Mouse (Mus musculus): ENCODE results near the gene D5Ertd579e. TPM values are rescaled to one million over a fixed set of nuclear protein-coding genes. Genes with fewer than 3 reads are reported as not detected.

The D5Ertd579e gene
- polyA plus RNA-seq, 1 experiment = 1.6 TPM

DNA sequence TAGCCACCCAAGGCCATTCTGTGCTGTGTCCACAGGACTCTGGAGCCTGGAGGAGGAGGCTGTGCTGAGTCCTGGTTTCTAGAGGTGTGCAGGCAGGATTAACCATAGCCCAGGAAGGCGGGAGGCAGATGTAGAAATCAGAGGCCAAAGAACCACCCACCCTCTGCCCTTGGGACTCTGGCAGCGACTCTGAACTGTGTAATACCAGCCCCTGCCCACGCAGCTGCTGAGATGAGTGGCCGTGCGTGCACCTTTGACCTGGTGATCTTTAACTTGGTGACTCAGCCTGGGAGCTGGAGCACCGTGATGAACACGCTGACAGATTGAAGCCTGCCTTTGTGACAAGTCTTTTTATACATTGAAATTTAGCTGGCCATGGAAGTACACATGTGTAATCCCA lies 28.4 kb upstream of the D5Ertd579e start:
- no peak overlapping the region for H3K4me3 ChIP-seq (replicated peaks)
- peaks cover 9% of the 10 kb centered on the region for H3K36me3 ChIP-seq (ENCODE audit: control insufficient read depth)
- no peaks in the 10 kb centered on the region for H3K9me3 ChIP-seq (ENCODE audit: control insufficient read depth, low read length)
- peaks cover 23% of the 10 kb centered on the region for H3K27me3 ChIP-seq (ENCODE audit: control insufficient read depth)
- TF ChIP-seq GATA1 (IDR thresholded peaks at IDR 0.05; ENCODE audit: low read length) = no peak
- TF ChIP-seq TAL1 (IDR thresholded peaks at IDR 0.05; ENCODE audit: low read length) = no peak
- H3K4me1 ChIP-seq (ENCODE audit: control insufficient read depth) = peaks cover 85% of the 10 kb centered on the region

GRCm38 (mm10) chr5:36723356-36723755 lies 27.5 kb upstream of the D5Ertd579e start:
- Histone ChIP-seq H3K4me1 (ENCODE audit: control insufficient read depth) (peaks cover 85% of the 10 kb centered on the region), H3K9me3 (ENCODE audit: control insufficient read depth, low read length) (no peaks in the 10 kb centered on the region), H3K36me3 (ENCODE audit: control insufficient read depth) (peaks cover 12% of the 10 kb centered on the region), H3K4me3 (replicated peaks) (peak overlapping the region; percentile 41), H3K27me3 (ENCODE audit: control insufficient read depth) (peaks cover 23% of the 10 kb centered on the region)
- no peak for TF ChIP-seq TAL1 (IDR thresholded peaks at IDR 0.05; ENCODE audit: low read length)
- TF ChIP-seq GATA1 (IDR thresholded peaks at IDR 0.05; ENCODE audit: low read length) = no peak

DNA sequence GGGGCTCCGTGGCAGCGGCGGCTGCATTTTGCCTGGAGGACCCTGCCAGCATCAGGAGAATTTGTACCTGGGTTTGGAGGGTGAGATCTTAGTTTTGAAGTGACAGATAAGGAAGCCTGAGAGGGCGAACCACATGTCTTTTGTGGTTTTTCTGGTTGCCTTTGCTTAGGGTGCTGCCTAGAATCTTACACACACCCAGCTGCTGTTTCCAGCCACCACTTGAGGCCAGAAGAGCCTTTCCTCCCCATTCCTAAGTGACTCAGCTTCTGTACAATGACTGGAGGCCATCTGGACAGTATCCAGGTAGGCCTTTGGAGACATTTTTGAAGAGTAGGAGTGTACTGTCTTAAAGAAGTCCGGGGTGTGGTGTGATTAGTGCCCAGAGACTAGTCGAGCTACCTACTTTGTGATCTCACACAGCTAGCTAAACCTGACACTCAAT lies 26.6 kb upstream of the D5Ertd579e start:
- peak overlapping the region; percentile 41 for H3K4me3 ChIP-seq (replicated peaks)
- peaks cover 11% of the 10 kb centered on the region for H3K36me3 ChIP-seq (ENCODE audit: control insufficient read depth)
- H3K4me1 ChIP-seq (ENCODE audit: control insufficient read depth) = peaks cover 85% of the 10 kb centered on the region
- H3K27me3 ChIP-seq (ENCODE audit: control insufficient read depth) = peaks cover 27% of the 10 kb centered on the region
- TF ChIP-seq TAL1 (IDR thresholded peaks at IDR 0.05; ENCODE audit: low read length) (no peak), GATA1 (IDR thresholded peaks at IDR 0.05; ENCODE audit: low read length) (no peak)
- no peaks in the 10 kb centered on the region for H3K9me3 ChIP-seq (ENCODE audit: control insufficient read depth, low read length)

GRCm38 (mm10) chr5:36720710-36721375 lies 25.0 kb upstream of the D5Ertd579e start:
- TF ChIP-seq GATA1 (IDR thresholded peaks at IDR 0.05; ENCODE audit: low read length) = peak; percentile 69
- peak; percentile 87 for TF ChIP-seq TAL1 (IDR thresholded peaks at IDR 0.05; ENCODE audit: low read length)
- Histone ChIP-seq H3K4me3 (replicated peaks) (peak overlapping the region; percentile 58), H3K36me3 (ENCODE audit: control insufficient read depth) (peaks cover 9% of the 10 kb centered on the region), H3K4me1 (ENCODE audit: control insufficient read depth) (peaks cover 83% of the 10 kb centered on the region), H3K9me3 (ENCODE audit: control insufficient read depth, low read length) (no peaks in the 10 kb centered on the region), H3K27me3 (ENCODE audit: control insufficient read depth) (peaks cover 33% of the 10 kb centered on the region)

DNA sequence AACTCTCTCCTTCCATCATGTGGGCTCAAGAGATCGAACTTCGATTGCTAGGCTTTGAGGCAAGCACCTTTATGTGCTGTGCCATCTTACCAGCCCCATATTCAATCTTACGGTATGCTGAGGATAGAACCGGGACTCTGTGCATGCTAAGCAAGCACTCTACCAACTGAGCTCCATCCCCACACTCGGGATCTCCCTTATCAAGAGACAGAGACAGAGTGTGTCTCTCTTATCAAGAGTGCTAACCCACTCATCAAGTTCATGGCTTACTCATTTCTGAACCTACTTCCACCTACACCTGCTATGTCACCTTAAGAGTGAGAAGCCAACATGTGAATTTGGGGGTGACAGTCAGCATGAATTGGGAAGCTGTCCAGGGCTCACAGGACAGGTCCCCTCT lies 24.4 kb upstream of the D5Ertd579e start:
- TF ChIP-seq TAL1 (IDR thresholded peaks at IDR 0.05; ENCODE audit: low read length) (no peak), GATA1 (IDR thresholded peaks at IDR 0.05; ENCODE audit: low read length) (peak; percentile 21; the same call in 1 of the 2 replicates)
- Histone ChIP-seq H3K27me3 (ENCODE audit: control insufficient read depth) (peaks cover 32% of the 10 kb centered on the region), H3K4me3 (replicated peaks) (peak overlapping the region; percentile 58), H3K36me3 (ENCODE audit: control insufficient read depth) (peaks cover 9% of the 10 kb centered on the region), H3K9me3 (ENCODE audit: control insufficient read depth, low read length) (no peaks in the 10 kb centered on the region), H3K4me1 (ENCODE audit: control insufficient read depth) (peaks cover 89% of the 10 kb centered on the region)

DNA sequence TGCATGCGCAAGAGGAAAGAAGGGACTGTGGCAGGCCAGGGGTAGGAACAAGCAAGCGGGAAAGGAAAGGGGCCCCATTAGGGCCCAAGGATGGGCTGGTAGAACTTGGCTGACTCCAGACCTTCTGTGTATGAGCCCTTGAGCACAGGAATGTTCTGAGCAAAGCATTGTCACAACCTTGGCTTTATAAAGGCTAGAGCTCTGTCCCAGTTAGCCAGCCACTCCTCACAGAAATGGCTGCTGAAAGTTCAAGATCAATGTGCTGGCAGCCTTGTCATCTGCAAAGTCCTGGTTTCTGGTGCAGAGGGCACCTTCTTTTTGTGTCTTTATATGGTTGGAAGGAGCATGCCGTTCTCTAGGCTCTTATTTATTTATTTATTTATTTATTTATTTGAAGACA lies 23.8 kb upstream of the D5Ertd579e start:
- H3K4me1 ChIP-seq (ENCODE audit: control insufficient read depth) = peaks cover 95% of the 10 kb centered on the region
- H3K27me3 ChIP-seq (ENCODE audit: control insufficient read depth) = peaks cover 32% of the 10 kb centered on the region

DNA sequence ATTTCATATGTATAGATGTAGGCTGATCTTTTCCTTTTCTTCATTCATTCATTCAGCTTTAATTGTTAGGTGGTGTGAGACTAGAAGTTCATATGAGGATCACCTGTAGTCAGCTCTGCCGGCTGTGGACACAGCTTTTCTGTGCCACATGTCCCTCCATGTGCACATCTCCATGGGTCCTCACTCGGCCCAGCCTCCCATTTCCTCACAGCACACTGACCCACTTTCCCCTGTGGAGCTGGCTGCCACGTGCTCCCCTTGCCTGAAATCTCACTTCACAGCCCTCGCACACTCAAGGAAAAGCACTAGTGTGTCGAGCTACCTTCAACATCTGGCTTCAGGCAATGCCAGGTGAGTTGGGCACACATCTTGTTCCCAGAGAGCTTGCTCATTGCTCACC lies 23.3 kb upstream of the D5Ertd579e start:
- Histone ChIP-seq H3K4me1 (ENCODE audit: control insufficient read depth) (peaks cover 95% of the 10 kb centered on the region), H3K36me3 (ENCODE audit: control insufficient read depth) (peaks cover 7% of the 10 kb centered on the region), H3K9me3 (ENCODE audit: control insufficient read depth, low read length) (no peaks in the 10 kb centered on the region), H3K27me3 (ENCODE audit: control insufficient read depth) (peaks cover 30% of the 10 kb centered on the region), H3K4me3 (replicated peaks) (peak overlapping the region; percentile 27)
- TF ChIP-seq TAL1 (IDR thresholded peaks at IDR 0.05; ENCODE audit: low read length) (no peak), GATA1 (IDR thresholded peaks at IDR 0.05; ENCODE audit: low read length) (no peak)

More for the DNA sequence above, 23.8 kb upstream of the D5Ertd579e start:
- TF ChIP-seq GATA1 (IDR thresholded peaks at IDR 0.05; ENCODE audit: low read length) = no peak
- TF ChIP-seq TAL1 (IDR thresholded peaks at IDR 0.05; ENCODE audit: low read length) = no peak
- Histone ChIP-seq H3K36me3 (ENCODE audit: control insufficient read depth) (peaks cover 9% of the 10 kb centered on the region), H3K4me3 (replicated peaks) (peak overlapping the region; percentile 27), H3K9me3 (ENCODE audit: control insufficient read depth, low read length) (no peaks in the 10 kb centered on the region)

DNA sequence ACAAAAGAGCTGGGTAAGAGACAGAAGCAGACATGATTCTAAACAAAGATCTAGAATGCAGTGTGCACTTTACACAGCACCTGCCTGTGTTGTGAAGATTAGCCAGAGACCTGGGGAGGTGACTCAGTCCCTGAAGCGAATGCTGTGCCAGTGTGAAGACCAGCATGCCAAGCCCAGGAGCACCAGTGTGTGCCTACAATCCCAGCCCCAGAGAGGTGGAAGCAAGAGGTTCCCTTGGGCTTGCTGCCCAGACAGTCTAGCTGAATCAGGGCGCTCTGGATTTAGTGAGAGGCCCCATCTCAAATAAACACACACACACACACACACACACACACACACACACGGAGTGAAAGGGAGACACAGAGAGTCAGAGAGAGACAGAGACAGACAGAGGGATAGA lies 22.1 kb upstream of the D5Ertd579e start:
- H3K36me3 ChIP-seq (ENCODE audit: control insufficient read depth) = peaks cover 4% of the 10 kb centered on the region; the same call in 1 of the 2 replicates

DNA sequence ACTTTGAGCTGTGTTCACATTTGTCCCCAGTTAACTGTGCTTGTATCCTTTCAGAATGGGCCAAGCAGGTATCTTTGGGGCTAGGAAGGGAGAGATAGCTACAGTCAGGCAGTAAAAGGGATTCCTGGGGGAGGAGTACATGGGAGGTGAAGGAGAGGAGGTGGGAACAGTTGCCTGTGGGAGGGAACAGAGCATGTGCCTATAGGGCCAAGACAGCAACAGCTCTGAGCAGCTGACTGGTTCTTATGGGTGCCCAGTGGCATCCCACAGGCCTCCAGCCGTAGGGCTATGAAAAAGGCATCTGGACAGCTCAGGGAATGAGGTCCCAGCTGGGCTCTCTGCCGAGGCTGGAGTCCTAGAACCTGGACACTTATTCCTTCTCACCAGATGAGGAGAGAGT lies 21.0 kb upstream of the D5Ertd579e start:
- TF ChIP-seq TAL1 (IDR thresholded peaks at IDR 0.05; ENCODE audit: low read length) (no peak), GATA1 (IDR thresholded peaks at IDR 0.05; ENCODE audit: low read length) (no peak)
- H3K4me1 ChIP-seq (ENCODE audit: control insufficient read depth) = peaks cover 96% of the 10 kb centered on the region
- H3K9me3 ChIP-seq (ENCODE audit: control insufficient read depth, low read length) = no peaks in the 10 kb centered on the region
- H3K36me3 ChIP-seq (ENCODE audit: control insufficient read depth) = peaks cover 4% of the 10 kb centered on the region; the same call in 1 of the 2 replicates
- H3K4me3 ChIP-seq (replicated peaks) = no peak overlapping the region
- peaks cover 29% of the 10 kb centered on the region for H3K27me3 ChIP-seq (ENCODE audit: control insufficient read depth)

More for the DNA sequence above, 22.1 kb upstream of the D5Ertd579e start:
- Histone ChIP-seq H3K9me3 (ENCODE audit: control insufficient read depth, low read length) (no peaks in the 10 kb centered on the region), H3K27me3 (ENCODE audit: control insufficient read depth) (peaks cover 28% of the 10 kb centered on the region), H3K4me3 (replicated peaks) (no peak overlapping the region), H3K4me1 (ENCODE audit: control insufficient read depth) (peaks cover 95% of the 10 kb centered on the region)
- no peak for TF ChIP-seq TAL1 (IDR thresholded peaks at IDR 0.05; ENCODE audit: low read length)
- no peak for TF ChIP-seq GATA1 (IDR thresholded peaks at IDR 0.05; ENCODE audit: low read length)
